Mouse (Mus musculus): ENCODE results near the gene Gfi1.

The Gfi1 gene

GRCm38 (mm10) chr5:107720511-107720910, 5.3 kb downstream of the Gfi1 start:
- Histone ChIP-seq H3K4me1 (replicated peaks; ENCODE audit: low read depth, low read length) (peaks cover 37% of the 10 kb centered on the region), H3K4me3 (replicated peaks; ENCODE audit: low read length) (peak overlapping the region; percentile 66), H3K9me3 (ENCODE audit: low read length) (peaks cover 20% of the 10 kb centered on the region), H3K36me3 (ENCODE audit: insufficient read depth, low read length) (no peaks in the 10 kb centered on the region), H3K27me3 (ENCODE audit: insufficient read depth, low read length) (peaks cover 82% of the 10 kb centered on the region)
- TF ChIP-seq POU5F1 (IDR thresholded peaks at IDR 0.05; ENCODE audit: borderline replicate concordance, low read length), result no peak
- TF ChIP-seq NANOG (IDR thresholded peaks at IDR 0.05; ENCODE audit: borderline replicate concordance, low read length), result no peak
- no peak for TF ChIP-seq CTCF (conservative IDR thresholded peaks at IDR 0.05; ENCODE audit: low read length)

GRCm38 (mm10) chr5:107719786-107720185, 6.0 kb downstream of the Gfi1 start:
- peaks cover 76% of the 10 kb centered on the region for H3K27me3 ChIP-seq (ENCODE audit: insufficient read depth, low read length)
- TF ChIP-seq NANOG (IDR thresholded peaks at IDR 0.05; ENCODE audit: borderline replicate concordance, low read length) (no peak), CTCF (conservative IDR thresholded peaks at IDR 0.05; ENCODE audit: low read length) (no peak), POU5F1 (IDR thresholded peaks at IDR 0.05; ENCODE audit: borderline replicate concordance, low read length) (no peak)
- H3K36me3 ChIP-seq (ENCODE audit: insufficient read depth, low read length), result no peaks in the 10 kb centered on the region
- no peak overlapping the region for H3K4me3 ChIP-seq (replicated peaks; ENCODE audit: low read length)
- H3K9me3 ChIP-seq (ENCODE audit: low read length), result peaks cover 20% of the 10 kb centered on the region
- peaks cover 30% of the 10 kb centered on the region for H3K4me1 ChIP-seq (replicated peaks; ENCODE audit: low read depth, low read length)

- peaks cover 76% of the 10 kb centered on the region for H3K27me3 ChIP-seq (ENCODE audit: insufficient read depth, low read length)
- H3K4me1 ChIP-seq (replicated peaks; ENCODE audit: low read depth, low read length), result peaks cover 25% of the 10 kb centered on the region
- TF ChIP-seq CTCF (conservative IDR thresholded peaks at IDR 0.05; ENCODE audit: low read length), result no peak
- no peak for TF ChIP-seq NANOG (IDR thresholded peaks at IDR 0.05; ENCODE audit: borderline replicate concordance, low read length)
- no peak for TF ChIP-seq POU5F1 (IDR thresholded peaks at IDR 0.05; ENCODE audit: borderline replicate concordance, low read length)
- H3K9me3 ChIP-seq (ENCODE audit: low read length), result peaks cover 20% of the 10 kb centered on the region
- no peaks in the 10 kb centered on the region for H3K36me3 ChIP-seq (ENCODE audit: insufficient read depth, low read length)
- no peak overlapping the region for H3K4me3 ChIP-seq (replicated peaks; ENCODE audit: low read length)
These were observed 6.6 kb downstream of the Gfi1 start for GRCm38 (mm10) chr5:107719209-107719608.

- Histone ChIP-seq H3K9me3 (ENCODE audit: low read length) (peaks cover 20% of the 10 kb centered on the region), H3K4me1 (replicated peaks; ENCODE audit: low read depth, low read length) (peaks cover 13% of the 10 kb centered on the region), H3K27me3 (ENCODE audit: insufficient read depth, low read length) (peaks cover 68% of the 10 kb centered on the region), H3K4me3 (replicated peaks; ENCODE audit: low read length) (no peak overlapping the region), H3K36me3 (ENCODE audit: insufficient read depth, low read length) (no peaks in the 10 kb centered on the region)
- TF ChIP-seq CTCF (conservative IDR thresholded peaks at IDR 0.05; ENCODE audit: low read length) (no peak), NANOG (IDR thresholded peaks at IDR 0.05; ENCODE audit: borderline replicate concordance, low read length) (no peak), POU5F1 (IDR thresholded peaks at IDR 0.05; ENCODE audit: borderline replicate concordance, low read length) (no peak)
These were observed 7.9 kb downstream of the Gfi1 start for GRCm38 (mm10) chr5:107717871-107718361.

- H3K27me3 ChIP-seq (ENCODE audit: insufficient read depth, low read length), result peaks cover 18% of the 10 kb centered on the region
- no peak overlapping the region for H3K4me3 ChIP-seq (replicated peaks; ENCODE audit: low read length)
- no peak for TF ChIP-seq POU5F1 (IDR thresholded peaks at IDR 0.05; ENCODE audit: borderline replicate concordance, low read length)
- no peak for TF ChIP-seq CTCF (conservative IDR thresholded peaks at IDR 0.05; ENCODE audit: low read length)
- TF ChIP-seq NANOG (IDR thresholded peaks at IDR 0.05; ENCODE audit: borderline replicate concordance, low read length), result no peak
- no peaks in the 10 kb centered on the region for H3K36me3 ChIP-seq (ENCODE audit: insufficient read depth, low read length)
- H3K9me3 ChIP-seq (ENCODE audit: low read length), result no peaks in the 10 kb centered on the region
- H3K4me1 ChIP-seq (replicated peaks; ENCODE audit: low read depth, low read length), result 0 out of 2 replicates have a peak, but pooled peaks cover 5% of the 10 kb centered on the region
These were observed 14.1 kb downstream of the Gfi1 start for GRCm38 (mm10) chr5:107711689-107712088.

GRCm38 (mm10) chr5:107708124-107708797, 17.6 kb downstream of the Gfi1 start:
- H3K4me1 ChIP-seq (replicated peaks; ENCODE audit: low read depth, low read length), result 0 out of 2 replicates have a peak, but pooled peaks cover 5% of the 10 kb centered on the region

GRCm38 (mm10) chr5:107706262-107706661, 19.6 kb downstream of the Gfi1 start:
- TF ChIP-seq NANOG (IDR thresholded peaks at IDR 0.05; ENCODE audit: borderline replicate concordance, low read length), result no peak
- TF ChIP-seq CTCF (conservative IDR thresholded peaks at IDR 0.05; ENCODE audit: low read length), result no peak
- TF ChIP-seq POU5F1 (IDR thresholded peaks at IDR 0.05; ENCODE audit: borderline replicate concordance, low read length), result no peak
- Histone ChIP-seq H3K9me3 (ENCODE audit: low read length) (no peaks in the 10 kb centered on the region), H3K4me3 (replicated peaks; ENCODE audit: low read length) (no peak overlapping the region), H3K4me1 (replicated peaks; ENCODE audit: low read depth, low read length) (0 out of 2 replicates have a peak, but pooled peaks cover 5% of the 10 kb centered on the region), H3K27me3 (ENCODE audit: insufficient read depth, low read length) (peaks cover 5% of the 10 kb centered on the region), H3K36me3 (ENCODE audit: insufficient read depth, low read length) (no peaks in the 10 kb centered on the region)

More at GRCm38 (mm10) chr5:107708124-107708797, 17.6 kb downstream of the Gfi1 start:
- no peaks in the 10 kb centered on the region for H3K36me3 ChIP-seq (ENCODE audit: insufficient read depth, low read length)
- H3K4me3 ChIP-seq (replicated peaks; ENCODE audit: low read length), result no peak overlapping the region
- TF ChIP-seq CTCF (conservative IDR thresholded peaks at IDR 0.05; ENCODE audit: low read length), result no peak
- TF ChIP-seq NANOG (IDR thresholded peaks at IDR 0.05; ENCODE audit: borderline replicate concordance, low read length), result no peak
- no peak for TF ChIP-seq POU5F1 (IDR thresholded peaks at IDR 0.05; ENCODE audit: borderline replicate concordance, low read length)
- H3K9me3 ChIP-seq (ENCODE audit: low read length), result no peaks in the 10 kb centered on the region
- H3K27me3 ChIP-seq (ENCODE audit: insufficient read depth, low read length), result peaks cover 5% of the 10 kb centered on the region; the same call in 1 of the 2 replicates

GRCm38 (mm10) chr5:107705756-107706155, 20.1 kb downstream of the Gfi1 start:
- Histone ChIP-seq H3K4me1 (replicated peaks; ENCODE audit: low read depth, low read length) (0 out of 2 replicates have a peak, but pooled peaks cover 5% of the 10 kb centered on the region), H3K36me3 (ENCODE audit: insufficient read depth, low read length) (no peaks in the 10 kb centered on the region), H3K9me3 (ENCODE audit: low read length) (no peaks in the 10 kb centered on the region), H3K4me3 (replicated peaks; ENCODE audit: low read length) (no peak overlapping the region), H3K27me3 (ENCODE audit: insufficient read depth, low read length) (peaks cover 5% of the 10 kb centered on the region)
- no peak for TF ChIP-seq CTCF (conservative IDR thresholded peaks at IDR 0.05; ENCODE audit: low read length)
- TF ChIP-seq NANOG (IDR thresholded peaks at IDR 0.05; ENCODE audit: borderline replicate concordance, low read length), result no peak
- TF ChIP-seq POU5F1 (IDR thresholded peaks at IDR 0.05; ENCODE audit: borderline replicate concordance, low read length), result no peak
